Mouse (Mus musculus) small intestine, adult 2 months (tissue): ENCODE data around the gene Slc16a13.

Experiments
- CTCF ChIP-seq: fragments of 200-500 bp; IDR thresholded peaks from 2 replicates; pipeline ENCODE4 v1.5.1; 2012; ENCODE audit warnings: low read depth, mild to moderate bottlenecking, control low read depth, inconsistent platforms, low read length, moderate library complexity, mixed read lengths; ENCODE audit not compliant: insufficient replicate concordance, insufficient read length; ENCODE audit errors: extremely low read depth
- POLR2A ChIP-seq: fragments of 200-500 bp; IDR thresholded peaks from 2 replicates; pipeline ENCODE4 v1.6.1; 2012; ENCODE audit warnings: low read depth, mild to moderate bottlenecking, control low read depth, inconsistent platforms, low read length, moderate library complexity

DNA sequence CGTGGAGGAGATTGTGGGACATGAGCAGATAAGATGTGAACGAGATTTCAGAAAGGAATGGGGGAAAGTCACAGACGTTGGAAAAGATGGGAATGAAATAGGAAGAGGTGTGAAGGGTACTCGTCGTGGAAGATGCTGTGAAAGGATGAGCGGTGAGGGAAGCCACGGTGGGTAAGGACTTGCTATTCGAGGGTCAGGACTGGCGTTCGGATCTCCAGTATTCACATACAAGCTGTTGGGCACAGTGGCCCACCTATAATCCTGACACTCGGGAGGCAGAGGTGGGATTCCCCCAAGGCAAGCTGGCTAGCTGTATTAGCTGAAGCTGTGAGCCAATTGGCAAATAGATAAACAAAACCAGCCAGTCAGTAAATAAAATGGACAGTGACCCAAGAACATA lies 42.1 kb downstream of the Slc16a13 start:
- TF ChIP-seq CTCF, result no peak
- no peak for TF ChIP-seq POLR2A
